Mouse (Mus musculus): ENCODE data around the gene Nr6a1. TPM values are rescaled to one million over a fixed set of nuclear protein-coding genes. Genes with fewer than 3 reads are reported as not detected.

Nr6a1 gene
- polyA plus RNA-seq (2014; fragmentation: Illumina TruSeq; extraction: RNeasy Lipid Tissue Mini Kit (QIAGEN cat#74804); ENCODE audit: low replicate concordance), result 16.0 TPM

GRCm38 (mm10) chr2:38927115-38927979, at the start of gene Nr6a1:
TSS of gene Nr6a1 (minus strand) at chr2:38927688.

GRCm38 (mm10) chr2:38931851-38932667, 4.6 kb upstream of the Nr6a1 start, which contains the start of gene Olfml2a:
TSS of gene Olfml2a (plus strand) at chr2:38931978.

GRCm38 (mm10) chr2:38714324-38714723, 213.2 kb downstream of the Nr6a1 start, which contains the start of gene Nr5a1:
TSS of gene Nr5a1 (minus strand) at chr2:38714542.

Other genes with a start within 250 kb of the Nr6a1 start
- gene Nr5a1, start 213.1 kb downstream of the Nr6a1 start, polyA plus RNA-seq (2014; fragmentation: Illumina TruSeq; extraction: RNeasy Lipid Tissue Mini Kit (QIAGEN cat#74804); ENCODE audit: low replicate concordance), result not detected
- 2.3 TPM for gene Olfml2a, start 4.3 kb upstream of the Nr6a1 start, polyA plus RNA-seq (2014; fragmentation: Illumina TruSeq; extraction: RNeasy Lipid Tissue Mini Kit (QIAGEN cat#74804); ENCODE audit: low replicate concordance)
- gene Wdr38, start 69.8 kb upstream of the Nr6a1 start, polyA plus RNA-seq (2014; fragmentation: Illumina TruSeq; extraction: RNeasy Lipid Tissue Mini Kit (QIAGEN cat#74804); ENCODE audit: low replicate concordance), result 0.19 TPM
- gene Arpc5l, start 77.7 kb upstream of the Nr6a1 start, polyA plus RNA-seq (2014; fragmentation: Illumina TruSeq; extraction: RNeasy Lipid Tissue Mini Kit (QIAGEN cat#74804); ENCODE audit: low replicate concordance), result 142 TPM
- 44.9 TPM for gene Rpl35, start 77.9 kb upstream of the Nr6a1 start, polyA plus RNA-seq (2014; fragmentation: Illumina TruSeq; extraction: RNeasy Lipid Tissue Mini Kit (QIAGEN cat#74804); ENCODE audit: low replicate concordance)
- 98.9 TPM for gene Golga1, start 137.9 kb upstream of the Nr6a1 start, polyA plus RNA-seq (2014; fragmentation: Illumina TruSeq; extraction: RNeasy Lipid Tissue Mini Kit (QIAGEN cat#74804); ENCODE audit: low replicate concordance)